Mouse (Mus musculus) forebrain, embryonic 16.5 days (tissue): ENCODE data around the gene Espn. TPM values are rescaled to one million over a fixed set of nuclear protein-coding genes. Genes with fewer than 3 reads are reported as not detected.

Source experiments
- ATAC-seq: fragments of 200-750 bp; cut with Nextera tagmentation; 2 replicates; pipeline ENCODE4 v1.8.0; 2017; ENCODE audit warnings: mild to moderate bottlenecking, moderate library complexity
- H3K27ac ChIP-seq: fragments of 300-500 bp; sonication (generic); 2 replicates; pipeline ENCODE4 v1.5.1; 2014; ENCODE audit warnings: low read length, control low read depth
- H3K27me3 ChIP-seq: fragments of 300-500 bp; sonication (generic); replicated peaks from 2 replicates; pipeline ENCODE4 v1.6.1; 2014; ENCODE audit warnings: low read length; ENCODE audit not compliant: control insufficient read depth, insufficient read depth
- H3K36me3 ChIP-seq: fragments of 300-500 bp; sonication (generic); 2 replicates; pipeline ENCODE4 v1.6.1; 2014; ENCODE audit not compliant: control insufficient read depth, insufficient read depth
- H3K4me1 ChIP-seq: fragments of 300-500 bp; sonication (generic); replicated peaks from 2 replicates; pipeline ENCODE4 v1.6.1; 2014; ENCODE audit warnings: low read length; ENCODE audit not compliant: control insufficient read depth, insufficient read depth
- H3K4me2 ChIP-seq: fragments of 300-500 bp; sonication (generic); 2 replicates; pipeline ENCODE4 v1.6.1; 2014; ENCODE audit warnings: mild to moderate bottlenecking, low read length, control low read depth
- H3K4me3 ChIP-seq: fragments of 300-500 bp; sonication (generic); replicated peaks from 2 replicates; pipeline ENCODE4 v1.5.1; 2014; ENCODE audit warnings: mild to moderate bottlenecking, low read length, control low read depth
- H3K9ac ChIP-seq: fragments of 300-500 bp; sonication (generic); replicated peaks from 2 replicates; pipeline ENCODE4 v1.6.1; 2014; ENCODE audit warnings: low read depth, low read length, control low read depth
- H3K9me3 ChIP-seq: fragments of 300-500 bp; sonication (generic); 2 replicates; pipeline ENCODE4 v1.6.1; 2016; ENCODE audit warnings: low read length; ENCODE audit not compliant: control insufficient read depth
- WGBS: fragments of 180-500 bp; shearing (Covaris S2); extraction: QIAGEN DNeasy Blood & Tissue Kit; methylation state at CpG from one replicate; pipeline ENCODE4 v1.1.7; 2014; 5-methylcytosine and 5-hydroxymethylcytosine counted together
- polyA plus RNA-seq: library from polyadenylated mRNA; unstranded; fragments of >200 nt; fragmentation: Nextera tagmentation; extraction: Ambion mirVana; gene quantifications from 2 replicates; pipeline ENCODE4 v1.2.1, GENCODE M21; 2015

The Espn gene
- polyA plus RNA-seq, 1 experiment from 2014 or later = 0.08 TPM

DNA sequence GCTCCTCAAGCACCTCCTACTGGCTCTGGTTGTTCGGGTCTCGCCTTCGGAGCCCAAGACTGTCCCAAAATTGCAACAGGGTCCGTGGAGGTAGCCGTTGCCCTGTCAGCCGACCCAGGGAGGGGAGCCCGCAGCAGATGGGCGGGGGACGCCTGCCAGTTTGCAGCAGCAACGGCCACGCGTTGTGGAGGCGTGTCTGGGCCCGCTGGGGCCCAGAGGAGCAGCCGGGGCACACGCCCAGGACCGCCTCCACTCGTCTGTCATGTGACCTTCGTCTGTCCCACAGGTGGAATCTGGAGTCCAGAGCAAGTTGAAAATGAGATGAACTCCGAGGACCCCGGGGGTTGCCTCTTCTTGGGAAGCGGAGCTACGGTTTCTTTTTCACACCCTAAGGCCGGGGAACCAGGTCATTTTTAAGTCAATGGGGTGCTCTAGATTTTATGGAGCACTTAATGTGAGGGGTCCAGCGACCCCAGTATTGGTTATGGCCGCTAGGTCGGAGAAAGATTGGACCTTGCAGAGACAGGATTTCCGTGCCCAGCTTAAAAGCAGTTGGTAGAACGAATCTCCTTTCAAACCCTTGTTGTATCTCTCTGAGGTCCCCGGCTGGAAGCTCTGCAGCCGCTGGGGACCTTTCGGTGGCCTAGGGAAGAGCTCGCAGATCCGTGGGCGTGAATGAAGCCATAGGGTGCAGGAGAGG is 6.6 kb upstream of the Espn start, which contains the start of gene Hes2:
TSS of gene Hes2 (plus strand) at position 283 of the 700 bp plus-strand sequence.
- 3% methylated on average over 35 of the region's 35 CpGs for WGBS
- H3K27ac ChIP-seq = no peak within 1 kb of the TSS
- H3K9me3 ChIP-seq = no peaks in the 10 kb centered on the region
- peaks cover 62% of the 10 kb centered on the region for H3K27me3 ChIP-seq
- no peak within 1 kb of the TSS for H3K4me2 ChIP-seq
- H3K4me1 ChIP-seq = peaks cover 8% of the 10 kb centered on the region
- no peak for ATAC-seq
- H3K4me3 ChIP-seq = no peak within 1 kb of the TSS
- H3K9ac ChIP-seq = no peak within 1 kb of the TSS
- no peaks in the 10 kb centered on the region for H3K36me3 ChIP-seq

DNA sequence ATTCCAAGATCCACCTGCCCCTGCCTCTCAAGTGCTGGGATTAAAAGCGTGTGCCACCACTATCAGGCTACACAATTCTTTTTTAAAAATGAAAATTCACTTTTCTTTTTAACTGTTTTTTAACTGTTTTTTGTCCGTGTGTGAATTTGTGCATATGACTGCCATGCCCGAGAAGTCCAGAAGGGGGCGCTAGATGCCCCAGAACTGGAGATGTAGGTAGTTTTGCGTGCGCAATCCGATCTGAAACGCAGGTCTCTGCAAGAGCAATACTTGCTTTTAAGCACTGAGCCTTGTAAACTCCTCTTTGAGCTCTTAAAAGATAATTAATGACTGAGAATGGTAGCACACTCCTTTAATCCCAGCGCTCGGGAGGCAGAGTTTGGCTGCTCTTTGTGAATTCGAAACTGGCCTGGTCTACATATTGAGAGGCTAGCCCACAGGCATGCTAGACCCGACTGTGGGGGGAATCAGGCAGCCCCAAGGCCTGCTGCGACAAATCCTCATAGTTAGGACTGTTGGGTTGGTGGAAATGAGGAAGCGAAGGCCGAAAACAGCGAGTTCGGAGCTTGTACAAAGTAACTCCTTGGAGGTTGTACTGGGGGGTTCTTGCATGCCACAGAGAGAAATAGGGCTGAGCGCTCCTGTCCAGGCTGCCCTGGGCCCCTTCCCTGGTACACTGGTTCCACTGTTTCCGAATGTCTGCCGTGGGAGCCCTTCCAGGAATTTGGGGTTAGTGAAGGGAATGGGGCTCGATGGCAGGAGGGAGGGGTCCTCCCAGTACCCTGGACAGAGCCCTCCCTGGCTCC is 5.8 kb upstream of the Espn start:
- ATAC-seq = no peak

DNA sequence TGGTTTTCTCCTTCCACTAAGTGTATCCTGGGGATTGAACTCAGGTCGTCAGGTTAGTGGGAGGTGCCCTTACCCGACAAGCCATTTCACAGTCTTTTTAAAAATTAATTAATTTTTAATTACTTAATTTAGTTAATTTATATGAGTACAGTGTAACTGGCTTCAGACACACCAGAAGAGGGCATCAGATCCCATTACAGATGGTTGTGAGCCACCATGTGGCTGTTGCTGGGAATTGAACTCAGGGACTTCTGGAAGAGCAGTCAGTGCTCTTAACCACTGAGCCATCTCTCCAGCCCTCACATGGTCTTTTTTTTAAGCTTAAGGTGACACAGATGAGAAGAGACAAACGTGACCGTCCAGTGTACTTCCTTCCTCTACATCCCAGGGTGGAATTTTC is 2.8 kb upstream of the Espn start:
- H3K27ac ChIP-seq = no peak overlapping the region
- peaks cover 73% of the 10 kb centered on the region for H3K27me3 ChIP-seq
- H3K9me3 ChIP-seq = no peaks in the 10 kb centered on the region
- H3K4me3 ChIP-seq = no peak overlapping the region
- H3K36me3 ChIP-seq = no peaks in the 10 kb centered on the region
- no peak overlapping the region for H3K9ac ChIP-seq
- no peak overlapping the region for H3K4me2 ChIP-seq
- WGBS = 72% methylated on average over 4 of the region's 4 CpGs
- no peak for ATAC-seq
- peaks cover 16% of the 10 kb centered on the region for H3K4me1 ChIP-seq

More for the DNA sequence above, 5.8 kb upstream of the Espn start:
- Histone ChIP-seq H3K4me1 (peaks cover 10% of the 10 kb centered on the region), H3K9me3 (no peaks in the 10 kb centered on the region), H3K27me3 (peaks cover 68% of the 10 kb centered on the region), H3K36me3 (no peaks in the 10 kb centered on the region), H3K27ac (no peak overlapping the region), H3K9ac (no peak overlapping the region), H3K4me2 (no peak overlapping the region), H3K4me3 (no peak overlapping the region)
- 13% methylated on average over 21 of the region's 21 CpGs for WGBS

DNA sequence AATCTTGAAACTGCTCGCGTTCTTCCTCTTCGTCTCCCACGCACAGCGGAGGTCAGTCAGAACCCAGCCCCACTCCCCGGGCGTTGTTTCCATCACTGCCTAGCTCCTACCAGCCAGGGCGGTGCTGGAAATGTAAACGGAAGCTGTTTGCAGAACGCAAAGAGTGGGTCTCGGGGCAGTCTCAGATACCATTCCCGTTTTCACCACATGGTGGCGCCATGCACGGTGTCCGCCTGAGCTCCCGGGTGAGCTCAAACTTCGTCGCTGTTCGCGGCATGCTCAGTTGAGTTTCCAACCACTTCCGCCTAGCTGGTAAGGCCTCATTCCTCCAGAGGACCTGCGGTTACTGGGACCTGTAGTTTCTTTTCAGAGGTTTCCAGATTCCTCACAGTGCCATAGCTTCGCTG is 1.6 kb upstream of the Espn start:
- no peak overlapping the region for H3K27ac ChIP-seq
- H3K36me3 ChIP-seq = no peaks in the 10 kb centered on the region
- no peaks in the 10 kb centered on the region for H3K9me3 ChIP-seq
- WGBS = 2% methylated on average over 23 of the region's 23 CpGs
- H3K4me1 ChIP-seq = peaks cover 11% of the 10 kb centered on the region
- no peak overlapping the region for H3K9ac ChIP-seq
- no peak overlapping the region for H3K4me3 ChIP-seq
- no peak for ATAC-seq
- peak overlapping the region; percentile 34; the same call in 1 of the 2 replicates for H3K4me2 ChIP-seq
- peaks cover 63% of the 10 kb centered on the region for H3K27me3 ChIP-seq

DNA sequence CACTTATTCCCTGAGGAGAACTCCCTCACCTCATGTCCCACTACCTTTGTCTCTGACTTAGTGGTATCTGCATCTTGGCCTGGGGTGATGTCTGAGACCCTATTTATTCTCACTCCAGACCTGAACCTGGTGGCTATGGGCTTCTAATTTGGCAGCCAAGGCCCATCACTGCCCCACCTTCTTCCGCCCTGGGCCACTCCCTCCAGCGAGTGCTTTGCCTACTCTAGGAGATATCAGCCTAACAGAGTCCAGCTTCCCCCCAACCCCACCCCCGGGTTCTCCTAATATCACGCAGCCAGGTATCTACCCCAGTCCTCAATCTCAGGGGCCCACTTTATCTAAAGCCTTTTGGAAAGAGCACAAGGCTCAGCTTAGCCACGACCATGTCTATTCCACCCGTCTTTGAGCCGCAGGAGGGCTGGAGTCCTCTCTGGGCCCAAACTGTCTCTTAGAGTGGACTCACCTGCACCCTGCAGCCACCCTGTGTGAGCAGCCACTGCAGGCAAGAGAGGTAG is 663 bp downstream of the Espn start:
- ATAC-seq = no peak
- Histone ChIP-seq H3K9ac (no peak overlapping the region), H3K27ac (no peak overlapping the region), H3K4me3 (peak overlapping the region; percentile 29; the same call in 1 of the 2 replicates), H3K4me2 (peak overlapping the region; percentile 43), H3K9me3 (no peaks in the 10 kb centered on the region), H3K36me3 (no peaks in the 10 kb centered on the region), H3K4me1 (peaks cover 8% of the 10 kb centered on the region), H3K27me3 (peaks cover 46% of the 10 kb centered on the region)
- WGBS = 21% methylated on average over 7 of the region's 7 CpGs

DNA sequence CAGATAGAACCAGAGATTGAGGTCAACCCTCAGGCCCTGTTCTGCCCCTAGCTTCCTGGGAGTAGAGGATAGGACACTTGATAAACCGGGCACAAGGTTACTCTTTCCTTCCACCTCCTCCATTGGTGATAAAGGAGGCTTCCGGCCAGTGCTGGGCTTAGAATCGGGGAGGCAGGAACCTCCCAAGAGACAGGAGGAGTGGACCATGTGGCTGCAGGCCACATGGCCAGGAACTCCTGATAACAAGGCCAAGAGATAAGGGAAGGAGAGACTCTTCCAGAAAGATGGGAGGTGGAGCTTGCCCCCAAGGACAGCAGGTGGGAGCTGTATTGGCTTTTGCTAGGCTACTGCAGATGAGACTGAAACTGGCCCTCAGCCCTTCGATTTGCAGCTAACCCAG is 1.6 kb downstream of the Espn start:
- no peaks in the 10 kb centered on the region for H3K9me3 ChIP-seq
- H3K36me3 ChIP-seq = no peaks in the 10 kb centered on the region
- peaks cover 46% of the 10 kb centered on the region for H3K27me3 ChIP-seq
- H3K4me1 ChIP-seq = peaks cover 8% of the 10 kb centered on the region
- H3K4me3 ChIP-seq = no peak overlapping the region
- no peak overlapping the region for H3K9ac ChIP-seq
- WGBS = 84% methylated on average over 4 of the region's 4 CpGs
- no peak overlapping the region for H3K27ac ChIP-seq
- no peak for ATAC-seq
- no peak overlapping the region for H3K4me2 ChIP-seq

DNA sequence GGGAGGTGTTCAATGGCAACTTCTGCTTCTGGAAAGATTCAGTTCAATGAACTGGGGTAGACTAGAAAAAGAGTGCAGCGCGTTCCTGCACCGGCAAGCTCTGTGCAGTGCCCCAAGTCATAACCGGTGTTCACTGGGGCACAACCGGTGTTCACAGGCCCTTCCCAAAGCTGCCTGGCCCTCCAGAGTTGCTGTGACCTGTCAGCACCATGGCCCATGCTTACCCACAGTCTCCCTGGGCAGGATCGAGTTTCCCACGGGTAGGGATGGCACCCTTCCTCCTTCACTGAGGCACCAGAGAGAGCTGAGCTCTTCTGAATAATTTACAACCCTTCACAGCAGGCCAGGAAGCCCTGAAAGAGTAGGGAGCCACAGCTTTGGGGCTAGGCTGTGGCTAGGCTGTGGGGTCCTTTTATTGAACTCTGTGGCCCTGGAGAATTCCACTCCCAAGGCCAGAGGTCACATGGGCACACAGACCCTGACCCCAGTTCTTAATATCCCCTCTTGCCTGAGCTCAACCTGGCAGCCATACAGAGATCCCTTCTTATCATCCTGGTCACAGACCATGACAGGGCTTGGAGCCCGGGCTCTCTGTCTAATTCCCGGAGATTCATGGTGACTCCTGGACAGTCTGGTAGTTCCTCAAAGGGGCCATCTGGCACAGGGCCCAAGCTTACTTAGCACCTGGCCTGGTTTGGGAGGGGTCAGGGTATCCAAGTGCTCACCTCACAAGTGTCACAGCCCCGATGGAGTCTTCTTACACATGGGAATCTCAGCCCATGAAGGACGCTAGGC is 5.9 kb downstream of the Espn start:
- H3K4me3 ChIP-seq = no peak overlapping the region
- no peak overlapping the region for H3K9ac ChIP-seq
- ATAC-seq = no peak
- no peaks in the 10 kb centered on the region for H3K36me3 ChIP-seq
- H3K27ac ChIP-seq = no peak overlapping the region
- no peaks in the 10 kb centered on the region for H3K9me3 ChIP-seq
- H3K4me2 ChIP-seq = no peak overlapping the region
- WGBS = 71% methylated on average over 11 of the region's 11 CpGs
- peaks cover 13% of the 10 kb centered on the region for H3K27me3 ChIP-seq
- peaks cover 2% of the 10 kb centered on the region; the same call in 1 of the 2 replicates for H3K4me1 ChIP-seq

DNA sequence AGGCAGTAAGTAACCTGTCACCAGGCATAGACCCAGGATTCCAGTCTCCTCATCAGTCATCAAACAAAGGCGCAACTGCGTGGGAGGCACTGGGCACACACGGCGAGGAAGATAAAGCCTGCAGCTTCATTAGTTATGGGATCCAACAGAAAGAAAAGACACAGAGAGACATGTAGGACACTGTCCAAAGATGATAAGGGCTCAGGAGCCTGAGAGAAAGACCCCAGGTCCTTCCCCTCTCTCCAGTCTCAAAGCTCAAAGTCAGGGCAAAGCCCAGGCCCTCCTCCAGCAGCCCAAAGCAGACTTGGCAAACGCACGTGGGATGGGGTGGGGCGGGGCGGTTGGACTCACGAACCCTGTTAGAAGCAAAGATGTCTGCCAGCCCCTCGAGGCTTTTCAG is 6.7 kb downstream of the Espn start:
- no peaks in the 10 kb centered on the region for H3K36me3 ChIP-seq
- H3K4me1 ChIP-seq = peaks cover 5% of the 10 kb centered on the region; the same call in 1 of the 2 replicates
- H3K27me3 ChIP-seq = peaks cover 6% of the 10 kb centered on the region
- ATAC-seq = no peak
- 71% methylated on average over 10 of the region's 10 CpGs for WGBS
- H3K4me2 ChIP-seq = no peak overlapping the region
- no peak overlapping the region for H3K9ac ChIP-seq
- H3K27ac ChIP-seq = no peak overlapping the region
- H3K9me3 ChIP-seq = no peaks in the 10 kb centered on the region
- no peak overlapping the region for H3K4me3 ChIP-seq

DNA sequence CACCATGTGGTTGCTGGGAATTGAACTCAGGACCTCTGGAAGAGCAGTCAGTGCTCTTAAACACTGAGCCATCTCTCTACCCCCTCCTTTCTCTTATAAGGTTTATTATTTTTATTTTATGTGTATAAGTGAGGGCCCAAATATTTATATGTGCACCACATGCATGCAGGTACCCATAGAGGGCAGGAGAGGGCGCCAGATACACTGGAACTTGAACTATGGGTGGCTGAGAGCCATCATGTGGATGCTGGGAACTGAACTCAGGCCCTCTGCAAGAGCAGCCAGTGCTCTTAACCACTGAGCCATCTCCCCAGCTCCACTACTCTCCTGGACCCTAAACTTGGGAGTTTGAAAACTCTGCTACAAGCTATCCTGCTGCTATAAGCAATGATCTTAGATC is 8.5 kb downstream of the Espn start:
- Histone ChIP-seq H3K27me3 (peaks cover 2% of the 10 kb centered on the region), H3K4me1 (peaks cover 6% of the 10 kb centered on the region), H3K9me3 (no peaks in the 10 kb centered on the region), H3K27ac (no peak overlapping the region), H3K4me3 (no peak overlapping the region), H3K4me2 (no peak overlapping the region), H3K36me3 (no peaks in the 10 kb centered on the region), H3K9ac (no peak overlapping the region)
- WGBS = 21% methylated on average over 1 of the region's 1 CpGs
- ATAC-seq = no peak
